Mouse (Mus musculus): Measurements from ENCODE around the gene Fem1a.

DNA sequence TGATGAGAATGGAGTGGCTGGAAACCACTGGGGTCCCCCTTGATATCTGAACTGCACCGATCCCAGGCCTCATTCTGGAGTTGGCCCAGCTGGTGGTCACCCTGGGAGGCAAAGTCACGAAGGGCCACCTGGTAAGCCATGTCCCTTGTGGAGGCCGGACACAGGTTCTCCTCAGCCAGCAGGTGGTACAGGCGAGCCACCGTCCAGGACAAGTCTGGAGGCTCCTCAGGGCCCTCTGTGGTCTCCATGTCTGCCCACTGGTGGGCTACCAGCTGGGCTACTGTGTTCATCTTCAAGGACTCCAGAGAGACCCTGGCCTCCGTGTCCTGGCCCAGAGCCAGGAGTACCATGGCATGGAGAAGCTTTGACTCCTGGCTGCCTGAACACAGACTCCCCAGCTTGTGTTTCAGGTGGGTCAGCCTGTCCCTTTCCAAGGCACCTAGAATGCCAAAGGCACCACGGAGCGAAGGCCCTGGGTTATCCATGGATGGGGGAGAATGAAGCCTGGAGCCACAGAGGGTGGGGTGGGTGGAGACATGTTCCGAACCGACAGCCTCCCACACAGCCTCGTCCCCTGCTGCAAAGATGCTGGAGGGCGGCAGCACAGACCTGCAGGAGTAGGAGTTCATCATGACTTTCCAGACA, 15.1 kb downstream of the Fem1a start:
- TF ChIP-seq CTCF (IDR thresholded peaks at IDR 0.05; ENCODE audit: low read depth, low read length) (no peak), POLR2A (IDR thresholded peaks at IDR 0.05; ENCODE audit: borderline replicate concordance, low read depth, low read length) (no peak)
